Mouse (Mus musculus) cerebellum, adult 9-10 months (tissue): ENCODE results near the gene Mettl27.
"Not testable (repeated sequence)": the region's sequence is repeated elsewhere in the genome, so short reads cannot be mapped to it uniquely, and the experiment has no call there.

Source experiments
- DNase-seq: peaks from one replicate; pipeline ENCODE4 v3.0.0; 2022

Mettl27 gene

GRCm38 (mm10) chr5:134921106-134921505 lies 11.1 kb upstream of the Mettl27 start:
- DNase-seq = no peak

GRCm38 (mm10) chr5:134923141-134923540 lies 9.0 kb upstream of the Mettl27 start:
- no peak for DNase-seq

GRCm38 (mm10) chr5:134926726-134927125 lies 5.4 kb upstream of the Mettl27 start:
- DNase-seq = no peak

GRCm38 (mm10) chr5:134929988-134930387 lies 2.2 kb upstream of the Mettl27 start:
- DNase-seq = no peak

- peak; percentile 56 for DNase-seq
Measured at GRCm38 (mm10) chr5:134932903-134933276, 722 bp downstream of the Mettl27 start.

DNA sequence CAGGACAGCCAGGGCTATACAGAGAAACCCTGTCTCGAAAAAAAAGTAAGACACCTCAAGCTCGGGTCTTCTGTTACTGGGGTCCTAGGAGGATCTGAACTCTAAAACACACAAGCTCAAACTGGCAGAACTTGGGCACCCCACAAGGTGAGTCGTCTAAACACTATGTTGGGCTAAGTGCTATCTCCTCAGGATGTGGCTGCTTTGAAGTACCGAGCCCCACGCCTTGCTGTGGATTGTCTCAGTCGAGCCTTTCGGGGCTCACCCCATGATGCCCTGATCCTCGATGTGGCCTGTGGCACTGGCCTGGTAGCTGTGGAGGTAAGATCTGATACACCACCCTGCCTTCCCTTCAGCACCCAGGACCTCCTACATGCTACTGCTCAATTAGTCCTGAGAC lies 1.1 kb downstream of the Mettl27 start:
- no peak for DNase-seq

DNA sequence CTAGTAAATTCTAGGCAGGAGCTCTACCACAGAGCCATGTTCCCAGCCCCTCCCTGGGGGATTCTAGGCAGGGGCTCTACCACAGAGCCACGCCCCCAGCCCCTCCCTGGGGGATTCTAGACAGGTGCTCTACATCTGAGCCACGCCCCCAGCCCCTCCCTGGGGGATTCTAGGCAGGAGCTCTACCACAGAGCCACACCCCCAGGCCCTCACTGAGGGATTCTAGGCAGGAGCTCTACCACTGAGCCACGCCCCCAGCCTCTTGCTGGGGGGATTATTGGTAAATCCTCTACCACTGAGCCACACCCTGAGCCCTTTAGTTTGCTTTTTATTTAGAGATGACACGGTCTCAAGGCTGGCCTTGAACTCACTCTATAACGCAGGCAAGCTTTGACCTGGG lies 1.5 kb downstream of the Mettl27 start:
- DNase-seq = not testable (repeated sequence)

DNA sequence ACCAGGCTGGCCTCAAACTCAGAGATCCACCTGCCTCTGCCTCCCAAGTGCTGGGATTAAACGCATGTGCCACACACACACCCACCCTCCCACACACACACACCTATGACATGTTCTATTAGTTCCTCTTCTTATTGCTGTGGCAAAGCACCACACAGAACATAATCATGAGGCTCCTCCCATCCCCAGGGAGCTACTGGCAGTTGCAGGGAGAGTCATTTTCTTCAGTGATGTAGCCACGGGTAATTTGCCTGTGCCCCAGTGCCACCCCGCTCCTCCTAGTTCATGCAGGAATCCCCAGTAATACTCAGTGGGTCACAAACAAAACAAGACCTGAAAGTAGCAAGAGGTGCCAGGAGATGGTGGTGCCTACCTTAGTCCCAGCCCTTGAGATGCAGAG lies 2.5 kb downstream of the Mettl27 start:
- no peak for DNase-seq

- DNase-seq = no peak
Measured at GRCm38 (mm10) chr5:134936051-134936450, 3.9 kb downstream of the Mettl27 start.

GRCm38 (mm10) chr5:134936626-134937185 lies 4.5 kb downstream of the Mettl27 start:
- no peak for DNase-seq

GRCm38 (mm10) chr5:134939069-134939468 lies 6.9 kb downstream of the Mettl27 start:
- no peak for DNase-seq

- not testable (repeated sequence) for DNase-seq
Measured at GRCm38 (mm10) chr5:134939554-134939953, 7.4 kb downstream of the Mettl27 start.

GRCm38 (mm10) chr5:134941472-134942209 lies 9.5 kb downstream of the Mettl27 start:
- no peak for DNase-seq

GRCm38 (mm10) chr5:134942740-134943139 lies 10.6 kb downstream of the Mettl27 start:
- no peak for DNase-seq

GRCm38 (mm10) chr5:134944179-134944578 lies 12.0 kb downstream of the Mettl27 start:
- DNase-seq = no peak

- no peak for DNase-seq
Measured at GRCm38 (mm10) chr5:134945266-134945959, 13.2 kb downstream of the Mettl27 start.

DNA sequence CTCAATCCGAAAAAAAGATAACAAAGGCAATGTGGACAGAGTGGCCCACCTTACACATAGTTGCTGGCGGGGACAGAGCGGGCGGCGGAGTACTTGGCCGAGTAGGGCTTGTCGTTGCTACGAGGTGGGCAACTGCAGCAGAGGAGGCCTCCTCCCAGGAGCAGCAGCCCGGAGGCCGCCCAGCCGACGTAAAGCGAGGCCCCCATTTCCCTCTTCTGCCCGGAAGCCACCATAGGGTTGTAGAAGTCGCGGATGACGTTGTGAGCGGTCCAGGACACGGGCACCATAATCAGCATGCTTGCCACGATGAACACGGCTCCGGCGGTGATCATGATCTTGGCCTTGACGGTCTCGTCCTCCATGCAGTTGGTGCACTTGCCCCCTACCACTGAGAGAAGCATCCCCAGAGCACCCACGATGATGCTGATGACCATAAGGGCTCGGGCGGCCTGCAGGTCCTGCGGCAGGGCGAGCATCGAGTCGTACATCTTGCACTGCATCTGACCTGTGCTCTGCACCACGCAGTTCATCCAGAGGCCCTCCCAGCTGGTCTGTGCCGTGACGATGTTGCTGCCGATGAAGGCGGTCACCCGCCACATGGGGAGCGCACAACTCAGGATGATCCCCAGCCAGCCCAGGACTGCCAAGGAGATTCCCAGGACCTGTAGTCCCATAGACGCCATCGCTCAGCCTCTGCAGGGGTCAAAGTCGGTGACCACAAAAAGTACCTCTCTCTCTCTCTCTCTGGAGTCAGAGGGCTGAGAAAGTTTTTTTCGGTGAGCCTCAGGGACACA lies 14.1 kb downstream of the Mettl27 start:
- DNase-seq = no peak

DNA sequence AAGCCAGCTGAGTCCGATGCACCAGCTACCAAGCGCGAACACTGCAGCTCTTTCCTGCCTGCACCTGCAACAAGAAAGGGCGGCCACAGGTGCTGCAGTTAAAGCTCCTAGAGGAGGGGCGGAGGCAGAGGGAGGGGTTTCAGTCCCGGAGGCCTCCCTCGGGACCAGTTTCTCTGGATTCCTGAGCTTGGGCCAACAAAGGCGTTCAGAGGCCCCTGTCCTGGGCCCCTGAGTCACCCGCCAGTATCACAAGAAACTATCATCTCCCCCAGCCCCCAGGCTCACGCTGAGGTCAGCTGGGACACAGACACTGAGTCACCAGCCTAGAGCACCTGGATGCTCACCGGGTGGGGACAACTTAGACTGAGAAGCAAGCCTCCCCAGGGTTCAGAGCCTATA lies 14.7 kb downstream of the Mettl27 start, which contains the start of gene Cldn4:
Cldn4 (minus strand) TSS at position 78 of the 399 bp plus-strand sequence.
- no peak for DNase-seq

DNA sequence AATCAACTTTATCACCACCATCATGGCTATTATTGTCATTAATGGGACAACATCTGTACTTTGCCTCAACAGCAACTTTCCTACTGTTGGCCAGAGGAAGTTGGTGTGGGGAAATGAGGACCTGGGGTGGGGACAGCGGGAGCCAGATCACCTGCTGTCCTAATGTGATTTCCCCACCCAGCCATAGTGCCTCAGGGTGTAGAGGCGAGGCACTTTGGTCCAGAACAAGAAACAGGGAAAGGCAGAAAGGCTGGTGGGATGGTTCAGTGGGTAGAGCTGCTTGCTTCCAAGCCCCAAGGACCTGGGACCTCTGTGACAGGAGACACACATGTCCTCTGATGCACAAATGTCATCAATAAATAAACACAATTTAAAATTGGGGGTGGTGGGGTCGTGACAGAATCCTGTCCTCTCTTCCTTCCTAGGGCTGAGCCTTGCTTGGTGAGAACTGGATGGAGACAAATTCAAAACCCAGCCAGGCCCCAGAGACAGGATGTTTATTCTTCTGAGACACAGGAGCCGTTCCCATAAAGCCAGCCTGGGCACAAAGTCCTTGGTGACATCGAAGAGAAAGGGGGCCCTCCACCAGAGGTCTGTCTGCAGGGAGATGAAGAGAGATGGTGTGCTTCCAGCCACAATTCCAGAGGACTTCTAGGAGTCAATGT lies 15.4 kb downstream of the Mettl27 start:
- DNase-seq = no peak

- DNase-seq = no peak
Measured at GRCm38 (mm10) chr5:134948085-134948439, 15.9 kb downstream of the Mettl27 start.

DNA sequence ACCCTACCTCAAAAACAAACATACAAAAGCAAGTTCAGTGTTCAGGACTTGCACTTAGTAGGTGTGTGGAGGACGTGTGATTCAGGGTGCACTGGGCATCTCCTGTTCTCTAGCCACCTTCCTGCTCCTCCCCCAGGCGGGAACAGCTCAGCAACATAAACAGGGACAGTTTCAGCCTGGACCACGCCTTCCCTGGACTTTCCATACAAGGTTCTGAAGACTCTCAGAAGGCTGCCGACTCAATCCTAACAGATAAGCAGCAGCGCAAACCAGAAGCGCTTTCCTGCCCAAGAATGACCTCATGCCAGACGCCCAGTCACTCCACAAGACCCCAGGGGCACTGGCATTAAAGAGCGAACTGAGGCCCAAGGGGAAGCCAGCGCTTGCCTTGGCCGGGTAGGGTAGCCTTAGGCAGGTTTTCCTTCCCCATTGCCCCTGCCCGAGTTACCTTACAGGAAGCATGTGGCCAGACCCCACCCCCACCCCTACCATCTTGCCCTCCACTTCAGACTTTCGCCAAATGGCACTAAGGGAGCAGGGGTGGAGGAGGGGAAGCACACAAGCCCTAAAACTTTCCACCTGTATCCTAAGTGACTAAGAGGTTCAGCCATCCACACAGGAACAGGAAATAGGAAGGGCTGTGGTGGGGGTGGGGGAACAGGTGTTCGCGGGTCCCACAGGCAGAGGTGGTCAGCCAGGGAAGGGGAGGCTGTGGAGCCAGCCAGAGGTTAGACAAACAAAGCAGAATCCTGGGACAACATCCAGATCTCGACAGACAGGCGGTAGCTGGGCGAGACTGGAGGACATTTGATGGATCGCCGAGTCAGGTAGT lies 19.1 kb downstream of the Mettl27 start:
- no peak for DNase-seq

- no peak for DNase-seq
Measured at GRCm38 (mm10) chr5:134955491-134955890, 23.3 kb downstream of the Mettl27 start.
